Comparison of ENCODE assay signal across 10 mouse cellular contexts in genomic region chr8:83715771-83716170, GRCm38 (mm10). TPM values are rescaled to one million over a fixed set of nuclear protein-coding genes. Genes with fewer than 3 reads are reported as not detected.
DNase-seq lines count a peak whose midpoint lies in the region; ATAC-seq and TF ChIP-seq lines count a peak whose summit lies in the region.
"Had no signal": no experiment of that assay in that cellular context is flagged by ENCODE, and none has a peak within 500 bp of the region (broad histone marks: within the 10 kb centered on the region; RNA-seq: fewer than 3 reads in every experiment).

No protein-coding gene starts in this region.

- intact Hi-C loops in gastrocnemius, adult 2 months (cut with DNase I): loop anchor here (1.0 kb wide), 1 partner anchor 16 kb away; the partner anchor contains the start of gene Pkn1
- intact Hi-C loops in gastrocnemius, postnatal 36 days (cut with DNase I): no loop called here

- peaks cover 48% of the 10 kb centered on the region for H3K79me3 ChIP-seq in C2C12 (ENCODE audit: low read depth)

- no peaks in the 10 kb centered on the region for H3K27me3 ChIP-seq in C2C12 (ENCODE audit: control insufficient read depth, insufficient read depth, insufficient read length)
- no peaks in the 10 kb centered on the region for H3K27me3 ChIP-seq in forebrain, embryonic 11.5 days (ENCODE audit: control insufficient read depth, insufficient read depth, low read length)
- no peaks in the 10 kb centered on the region for H3K27me3 ChIP-seq in liver, embryonic 14.5 days (ENCODE audit: control insufficient read depth, insufficient read depth, low read length)
- H3K27me3 ChIP-seq: Patski had no signal

- no peak for TF ChIP-seq EP300 in liver, embryonic 14.5 days (IDR thresholded peaks at IDR 0.05; ENCODE audit: low read depth)

- peaks cover 7% of the 10 kb centered on the region; the same call in 1 of the 2 replicates for H3K4me1 ChIP-seq in forebrain, embryonic 11.5 days (replicated peaks; ENCODE audit: control insufficient read depth, insufficient read depth, low read length)
- peaks cover 15 to 17% of the 10 kb centered on the region in 2 experiments for H3K4me1 ChIP-seq in liver, embryonic 14.5 days (replicated peaks; ENCODE audit: control insufficient read depth in 2 of 2, insufficient read depth in 2 of 2, low read length in 1 of 2)

- no peak for DNase-seq in gastrocnemius, adult 2 months
- no peak for DNase-seq in gastrocnemius, postnatal 36 days
- no peak for DNase-seq in forebrain, embryonic 11.5 days (ENCODE audit: low spot score)
- DNase-seq in liver, embryonic 14.5 days (ENCODE audit: low read depth in 3 of 3, low spot score in 3 of 3): no peak
- no peak for DNase-seq in layer of hippocampus, postnatal 14 days (ENCODE audit: low spot score in 2 of 2)
- DNase-seq in retina, embryonic 14.5 days (ENCODE audit: low spot score): no peak
- DNase-seq in kidney, postnatal 36 days: no peak
- DNase-seq: layer of hippocampus, adult 9-11 months had no signal

- H3K79me2 ChIP-seq in C2C12 (ENCODE audit: control insufficient read depth, insufficient read depth): peaks cover 56% of the 10 kb centered on the region

- no peak for TF ChIP-seq CTCF in gastrocnemius, adult 2 months (IDR thresholded peaks at IDR 0.05)
- TF ChIP-seq CTCF in C2C12 (IDR thresholded peaks at IDR 0.05; ENCODE audit: control insufficient read depth, insufficient read depth, insufficient read length): no peak
- no peak for TF ChIP-seq CTCF in liver, embryonic 14.5 days (IDR thresholded peaks at IDR 0.05; ENCODE audit: low read depth)

- H3ac ChIP-seq in C2C12 (ENCODE audit: control insufficient read depth, insufficient read length, low read depth): peak overlapping the region; percentile 96

- ATAC-seq in forebrain, embryonic 11.5 days (replicated peaks; ENCODE audit: low FRiP score): no peak
- no peak for ATAC-seq in liver, embryonic 14.5 days (ENCODE audit: insufficient read depth)

- H3K27ac ChIP-seq in gastrocnemius, adult 2 months: peak overlapping the region; percentile 99
- H3K27ac ChIP-seq in forebrain, embryonic 11.5 days (ENCODE audit: low read depth, low read length): no peak overlapping the region
- peak overlapping the region; percentile 59 for H3K27ac ChIP-seq in liver, embryonic 14.5 days

- peak overlapping the region; percentile 90 for H3K4me3 ChIP-seq in gastrocnemius, adult 2 months
- H3K4me3 ChIP-seq in C2C12 (ENCODE audit: insufficient read depth, poor library complexity, severe bottlenecking): peak overlapping the region; percentile 94
- peak overlapping the region; percentile 90 for H3K4me3 ChIP-seq in forebrain, embryonic 11.5 days (ENCODE audit: low read depth, low read length)
- peak overlapping the region; percentile 77 to 82 for H3K4me3 ChIP-seq in liver, embryonic 14.5 days (ENCODE audit: insufficient read depth in 1 of 2, low read depth in 2 of 2, low read length in 2 of 2)

- 2% methylated on average over 17 of the region's 17 CpGs for WGBS in forebrain, embryonic 11.5 days
- under 1% methylated on average over 17 of the region's 17 CpGs for WGBS in liver, embryonic 14.5 days (ENCODE audit: insufficient replicate concordance)

- peak overlapping the region; percentile 94 for H3K9ac ChIP-seq in forebrain, embryonic 11.5 days (ENCODE audit: low read length)
- H3K9ac ChIP-seq in liver, embryonic 14.5 days (replicated peaks): peak overlapping the region; percentile 72

- peaks cover 22% of the 10 kb centered on the region for H3K36me3 ChIP-seq in C2C12 (ENCODE audit: control insufficient read depth, insufficient read depth)
- H3K36me3 ChIP-seq in forebrain, embryonic 11.5 days (ENCODE audit: control insufficient read depth, insufficient read depth, low read length): peaks cover 5% of the 10 kb centered on the region; the same call in 1 of the 2 replicates
- peaks cover 15% of the 10 kb centered on the region for H3K36me3 ChIP-seq in liver, embryonic 14.5 days (replicated peaks; ENCODE audit: control insufficient read depth, insufficient read depth, low read depth)

- H3K9me3 ChIP-seq in forebrain, embryonic 11.5 days (ENCODE audit: control insufficient read depth, low read length): no peaks in the 10 kb centered on the region
- no peaks in the 10 kb centered on the region for H3K9me3 ChIP-seq in liver, embryonic 14.5 days (ENCODE audit: control insufficient read depth, low read length)

- H3K4me2 ChIP-seq in forebrain, embryonic 11.5 days (ENCODE audit: low read depth, low read length, severe bottlenecking): peak overlapping the region; percentile 84
- H3K4me2 ChIP-seq in liver, embryonic 14.5 days (ENCODE audit: low read depth): peak overlapping the region; percentile 85

TF ChIP-seq in C2C12, 6 proteins besides CTCF, POLR2A, EP300 and RAD21:
- TF ChIP-seq FOSL1 (IDR thresholded peaks at IDR 0.05; ENCODE audit: insufficient read depth, low read length, poor library complexity, severe bottlenecking): no peak
- no peak for TF ChIP-seq USF1 (IDR thresholded peaks at IDR 0.05; ENCODE audit: low read depth)
- TF ChIP-seq MYOG (IDR thresholded peaks at IDR 0.05; ENCODE audit: control insufficient read depth, extremely low read depth, insufficient read length): no peak
- no peak for TF ChIP-seq MAX (IDR thresholded peaks at IDR 0.05)
- TF ChIP-seq CEBPB (IDR thresholded peaks at IDR 0.05; ENCODE audit: low read depth): no peak
- TF ChIP-seq MYOD1 (IDR thresholded peaks at IDR 0.05; ENCODE audit: control insufficient read depth, insufficient read length, low read depth): no peak

RNA-seq across cellular contexts. Expression of gene Ddx39, which starts 0.8 kb away (rescaled TPM):
- total RNA-seq in gastrocnemius, adult 2 months (2021): 10 to 100 TPM; 11.2 to 13.1 TPM
- 10 to 100 TPM; 11.3 to 12.0 TPM for total RNA-seq in gastrocnemius, postnatal 36 days (2021)
- 271 TPM for polyA plus RNA-seq in C2C12 (2012; fragmentation: generic; extraction: Trizol)
- 251 and 267 TPM in 2 replicates for polyA plus RNA-seq in forebrain, embryonic 11.5 days (2014; fragmentation: Nextera tagmentation; extraction: Ambion mirVana)
- 92.3 and 110 TPM in 2 replicates for polyA plus RNA-seq in liver, embryonic 14.5 days (2012; rRNA removed)
- polyA plus RNA-seq in liver, embryonic 14.5 days (2014; fragmentation: Nextera tagmentation; extraction: Ambion mirVana): 191 and 199 TPM in 2 replicates
- total RNA-seq in layer of hippocampus, postnatal 14 days (2021): 10 to 100 TPM; 17.9 to 19.2 TPM

RNA-seq across cellular contexts. Expression of gene Pkn1, which starts 16.8 kb away (rescaled TPM):
- 10 to 100 TPM; 25.8 to 29.9 TPM for total RNA-seq in gastrocnemius, adult 2 months (2021)
- total RNA-seq in gastrocnemius, postnatal 36 days (2021): 10 to 100 TPM; 30.6 to 33.7 TPM
- 26.6 TPM for polyA plus RNA-seq in C2C12 (2012; fragmentation: generic; extraction: Trizol)
- 28.3 and 31.6 TPM in 2 replicates for polyA plus RNA-seq in forebrain, embryonic 11.5 days (2014; fragmentation: Nextera tagmentation; extraction: Ambion mirVana)
- 8.7 and 9.5 TPM in 2 replicates for polyA plus RNA-seq in liver, embryonic 14.5 days (2012; rRNA removed)
- 6.9 TPM in 2 replicates for polyA plus RNA-seq in liver, embryonic 14.5 days (2014; fragmentation: Nextera tagmentation; extraction: Ambion mirVana)
- total RNA-seq in layer of hippocampus, postnatal 14 days (2021): 10 to 100 TPM; 53.6 TPM

RNA-seq across cellular contexts. Expression of gene Adgre5, which starts 25.4 kb away (rescaled TPM):
- 10 to 100 TPM; 16.3 to 27.7 TPM for total RNA-seq in gastrocnemius, adult 2 months (2021)
- total RNA-seq in gastrocnemius, postnatal 36 days (2021): 10 to 100 TPM; 21.9 to 22.5 TPM
- polyA plus RNA-seq in C2C12 (2012; fragmentation: generic; extraction: Trizol): 114 TPM
- polyA plus RNA-seq in forebrain, embryonic 11.5 days (2014; fragmentation: Nextera tagmentation; extraction: Ambion mirVana): 12.2 and 12.6 TPM in 2 replicates
- 8.6 and 11.3 TPM in 2 replicates for polyA plus RNA-seq in liver, embryonic 14.5 days (2012; rRNA removed)
- polyA plus RNA-seq in liver, embryonic 14.5 days (2014; fragmentation: Nextera tagmentation; extraction: Ambion mirVana): 8.7 and 8.9 TPM in 2 replicates
- total RNA-seq in layer of hippocampus, postnatal 14 days (2021): 10 to 100 TPM; 11.9 to 12.6 TPM

RNA-seq across cellular contexts. Expression of gene Ptger1, which starts 49.3 kb away (rescaled TPM):
- under 1 TPM; 0.08 to 0.39 TPM for total RNA-seq in gastrocnemius, adult 2 months (2021)
- under 1 TPM; 0.10 to 0.12 TPM for total RNA-seq in gastrocnemius, postnatal 36 days (2021)
- 0.56 TPM for polyA plus RNA-seq in C2C12 (2012; fragmentation: generic; extraction: Trizol)
- polyA plus RNA-seq in forebrain, embryonic 11.5 days (2014; fragmentation: Nextera tagmentation; extraction: Ambion mirVana): 0.47 and 0.60 TPM in 2 replicates
- polyA plus RNA-seq in liver, embryonic 14.5 days (2012; rRNA removed): 0.09 and 0.19 TPM in 2 replicates
- polyA plus RNA-seq in liver, embryonic 14.5 days (2014; fragmentation: Nextera tagmentation; extraction: Ambion mirVana): 0.18 and 0.47 TPM in 2 replicates
- total RNA-seq in layer of hippocampus, postnatal 14 days (2021): 1 to 10 TPM; 1.3 to 1.9 TPM
